Comparison of ENCODE assay signal across 8 mouse cellular contexts in the genomic region with DNA sequence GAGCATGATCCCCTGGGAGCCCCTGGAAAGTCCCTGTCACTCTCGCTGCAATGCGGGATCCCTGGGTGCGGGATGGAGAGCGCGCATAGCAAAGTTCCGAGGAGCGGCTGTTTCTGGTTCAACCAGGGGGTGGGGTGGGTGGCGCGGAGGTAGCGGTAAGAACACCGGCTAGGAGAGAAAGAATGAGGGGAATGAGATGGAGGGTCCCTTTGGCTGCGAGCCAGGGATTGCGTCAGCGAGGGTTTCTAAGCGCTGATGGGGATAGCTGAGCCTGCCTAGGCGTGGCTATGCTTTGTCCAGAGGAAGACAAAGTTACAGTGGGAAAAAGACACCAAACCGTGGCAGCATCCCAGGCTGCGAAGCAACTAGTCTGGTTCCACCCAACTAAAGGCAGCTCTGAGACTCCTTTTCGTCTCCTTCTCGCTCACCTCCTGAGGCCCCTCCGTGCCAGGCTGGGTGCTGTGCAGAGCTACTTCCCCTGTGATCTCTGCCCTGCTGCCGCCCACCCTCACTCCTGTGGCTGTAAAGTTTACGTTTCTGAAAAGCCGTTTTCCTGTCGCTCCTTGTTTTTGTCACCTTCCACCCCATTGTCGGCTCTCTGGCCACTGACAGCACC. TPM values are rescaled to one million over a fixed set of nuclear protein-coding genes. Genes with fewer than 3 reads are reported as not detected.
DNase-seq lines count a peak whose midpoint lies in the region; ATAC-seq and TF ChIP-seq lines count a peak whose summit lies in the region.

No protein-coding gene starts in this region.

- intact Hi-C loops in left cerebral cortex, adult 2 months (cut with DNase I), result loop anchor here (2.0 kb wide), 2 partner anchors 21 to 33 kb away; no protein-coding TSS in a partner anchor

- peak; percentile 16 for ATAC-seq in inflammation-experienced regulatory T-cells, adult 6 months

- DNase-seq in left cerebral cortex, adult 2 months (ENCODE audit: extremely low spot score in 1 of 2, low spot score in 2 of 2), result peak in 1 of 2 experiments; percentile 19
- no peak for DNase-seq in left cerebral cortex, adult 8-10 months (ENCODE audit: low spot score in 2 of 2)
- DNase-seq in ZHBTc4 (ENCODE audit: low read depth, low spot score), result peak; percentile 86
- DNase-seq in gastrocnemius, adult 8-10 months (ENCODE audit: low spot score in 2 of 2), result peak; percentile 34 to 42
- DNase-seq in lung, postnatal 10 days, result peak; percentile 80
- peak; percentile 34 for DNase-seq in right cerebral cortex, postnatal 14 days
- no peak for DNase-seq in cerebellum, adult 11-12 months

- TF ChIP-seq CTCF in left cerebral cortex, adult 2 months (IDR thresholded peaks at IDR 0.05), result no peak

- peak overlapping the region; percentile 55 for H3K4me3 ChIP-seq in left cerebral cortex, adult 2 months

- H3K27ac ChIP-seq in left cerebral cortex, adult 2 months, result no peak overlapping the region

RNA-seq across cellular contexts. Expression of gene Glipr2, which starts 0.8 kb away (rescaled TPM):
- 1 to 10 TPM; 3.4 to 3.7 TPM for total RNA-seq in left cerebral cortex, adult 2 months (2021)
- total RNA-seq in left cerebral cortex, adult 8-10 months (2022), result 1 to 10 TPM; 3.0 to 4.9 (median 3.3) TPM
- 1 to 10 TPM in 2 of 4 experiments, under 1 TPM in 2; 0.58 to 1.8 (median 1.1) TPM for total RNA-seq in gastrocnemius, adult 8-10 months (2022)
- 100 to 1,000 TPM; 153 to 302 (median 185) TPM for polyA plus RNA-seq in inflammation-experienced regulatory T-cells, adult 6 months (2017; shearing (Covaris generic))

RNA-seq across cellular contexts. Expression of gene Ccin, which starts 25.3 kb away (rescaled TPM):
- not detected for total RNA-seq in left cerebral cortex, adult 2 months (2021)
- not detected for total RNA-seq in left cerebral cortex, adult 8-10 months (2022)
- total RNA-seq in gastrocnemius, adult 8-10 months (2022), result not detected
- polyA plus RNA-seq in inflammation-experienced regulatory T-cells, adult 6 months (2017; shearing (Covaris generic)), result not detected

RNA-seq across cellular contexts. Expression of gene Clta, which starts 46.3 kb away (rescaled TPM):
- total RNA-seq in left cerebral cortex, adult 2 months (2021), result 100 to 1,000 TPM; 269 to 274 TPM
- total RNA-seq in left cerebral cortex, adult 8-10 months (2022), result 100 to 1,000 TPM; 270 to 279 (median 276) TPM
- 10 to 100 TPM; 41.3 to 51.1 (median 46.3) TPM for total RNA-seq in gastrocnemius, adult 8-10 months (2022)
- 100 to 1,000 TPM in 1 of 3 experiments, 10 to 100 TPM in 2; 89.3 to 100 (median 91.5) TPM for polyA plus RNA-seq in inflammation-experienced regulatory T-cells, adult 6 months (2017; shearing (Covaris generic))

Comparison
In these comparisons a context has a peak if more than half of its experiments do, and no peak if none do; other contexts are left out.
1. DNase-seq: peak in ZHBTc4 (single experiment), gastrocnemius, adult 8-10 months (2 of 2), lung, postnatal 10 days (single experiment) and right cerebral cortex, postnatal 14 days (single experiment); none in left cerebral cortex, adult 8-10 months (0 of 2) and cerebellum, adult 11-12 months (single experiment).
2. RNA of gene Clta, which starts 46.3 kb away (total RNA-seq): 270 to 279 TPM in left cerebral cortex, adult 8-10 months and 269 to 274 TPM in left cerebral cortex, adult 2 months; 41.3 to 51.1 TPM in gastrocnemius, adult 8-10 months; every median in the first group is over 4 times any median in the second.